Mouse (Mus musculus) layer of hippocampus, postnatal 10 days (tissue): ENCODE data around the gene Ovol1. TPM values are rescaled to one million over a fixed set of nuclear protein-coding genes. Genes with fewer than 3 reads are reported as not detected.

ENCODE experiments used
- DNase-seq, 2 experiments: peaks; one replicate each; pipeline ENCODE4 v3.0.0; 2021; ENCODE audit warnings: low spot score in 2 of 2
- long read RNA-seq: library from polyadenylated mRNA; stranded (forward); transcript quantifications from one replicate; pipeline ENCODE4 v2.0.0, GENCODE M21; 2023
- total RNA-seq, 2 experiments: library from RNA; stranded (reverse); gene quantifications; 2 replicates each; pipeline ENCODE4 v1.2.3; 2021

The Ovol1 gene
- not detected for total RNA-seq
- long read RNA-seq: 0 reads

DNA sequence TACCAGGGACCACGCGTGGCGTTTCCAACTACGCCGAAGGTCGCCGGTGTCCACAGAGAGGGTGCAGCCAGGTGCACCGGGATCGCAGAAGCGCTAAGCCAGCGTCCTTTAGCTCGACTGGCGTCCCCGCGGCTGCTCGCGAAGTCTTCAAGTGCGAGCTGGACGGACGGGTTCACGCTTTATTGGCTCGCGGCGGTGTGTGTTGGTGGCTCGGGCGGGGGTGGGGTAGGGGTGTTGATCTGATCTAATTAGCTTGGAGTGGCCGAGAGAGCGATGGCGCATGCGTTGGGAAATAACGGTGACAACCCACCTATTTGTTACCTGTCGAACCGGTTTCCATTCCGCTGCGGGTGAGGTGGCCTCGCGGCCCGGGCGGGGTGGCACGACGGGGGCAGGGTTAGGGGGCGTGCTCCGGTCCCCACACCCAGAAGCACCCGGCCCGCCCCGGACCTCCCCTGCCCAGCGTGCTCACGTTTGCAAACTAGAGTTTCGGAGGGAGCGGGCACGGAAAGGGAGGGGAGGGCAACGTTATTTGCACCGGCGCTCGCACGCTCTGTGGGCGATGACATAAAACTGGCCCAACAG, at the start of gene Ovol1:
TSS of gene Ovol1 (minus strand) at position 190 of the 585 bp plus-strand sequence.
- DNase-seq: no peak

DNA sequence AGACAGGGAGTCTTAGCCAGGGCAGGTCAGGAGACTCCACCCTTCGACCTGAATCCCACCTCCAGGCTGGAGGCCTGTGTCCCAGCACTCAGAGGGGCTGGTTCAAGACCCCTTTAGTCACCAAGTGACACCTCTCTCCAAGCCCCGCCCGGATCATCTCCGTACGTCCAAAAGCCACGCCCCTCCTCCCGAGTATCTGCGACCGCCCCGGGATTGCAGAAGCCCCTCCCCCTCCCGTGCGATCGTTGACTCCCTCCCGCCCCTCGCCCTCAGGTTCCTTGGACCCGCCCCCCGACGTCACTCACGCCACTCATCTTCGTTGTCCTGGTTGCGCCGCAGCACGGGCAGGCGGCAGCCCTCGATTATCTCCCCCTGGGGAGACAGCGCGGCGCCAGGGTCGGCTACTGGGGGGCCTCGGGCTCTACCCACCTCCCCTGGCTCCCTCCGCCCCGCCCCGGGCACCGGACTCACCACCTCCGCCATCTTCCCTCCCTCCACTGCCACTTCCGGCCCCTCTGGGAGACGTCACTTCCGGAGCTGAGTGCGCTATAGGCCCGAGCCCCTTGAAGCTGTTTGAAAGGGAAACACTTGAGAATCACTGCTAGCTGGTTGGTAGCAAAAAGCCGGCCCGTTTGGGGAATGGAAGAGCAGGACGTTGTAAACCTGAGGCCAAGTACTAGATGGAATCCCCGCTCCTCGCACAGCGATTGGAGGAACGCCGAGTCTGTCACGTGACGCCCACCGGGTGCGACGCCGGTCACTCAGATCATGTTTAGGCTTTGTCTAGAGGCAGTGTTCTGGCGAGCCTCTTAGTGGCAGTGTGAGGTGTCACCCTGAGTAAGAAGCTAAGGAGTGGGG, 49.3 kb upstream of the Ovol1 start, which contains the start of gene Kat5:
TSS of gene Kat5 (minus strand) at position 691 of the 858 bp plus-strand sequence.
- DNase-seq: peak; percentile 94 to 96

DNA sequence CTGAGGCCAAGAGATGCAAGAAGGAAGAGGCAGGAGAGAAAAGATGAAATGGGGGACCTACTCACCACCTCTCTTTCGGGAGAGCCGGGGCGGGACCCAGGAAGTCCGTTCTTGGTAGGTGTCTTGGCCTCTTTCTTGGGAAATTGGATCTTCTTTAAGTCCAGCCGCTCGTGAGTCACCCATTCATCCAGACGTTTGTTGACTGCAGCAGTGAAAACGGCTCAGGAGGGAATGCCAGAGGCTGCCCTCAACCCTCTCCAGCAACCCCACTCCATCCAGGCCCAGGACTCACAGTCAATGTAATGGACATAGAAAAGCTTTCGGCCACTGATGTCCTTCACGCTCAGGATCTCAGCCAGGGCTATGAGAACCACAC, 48.7 kb upstream of the Ovol1 start:
- no peak for DNase-seq

DNA sequence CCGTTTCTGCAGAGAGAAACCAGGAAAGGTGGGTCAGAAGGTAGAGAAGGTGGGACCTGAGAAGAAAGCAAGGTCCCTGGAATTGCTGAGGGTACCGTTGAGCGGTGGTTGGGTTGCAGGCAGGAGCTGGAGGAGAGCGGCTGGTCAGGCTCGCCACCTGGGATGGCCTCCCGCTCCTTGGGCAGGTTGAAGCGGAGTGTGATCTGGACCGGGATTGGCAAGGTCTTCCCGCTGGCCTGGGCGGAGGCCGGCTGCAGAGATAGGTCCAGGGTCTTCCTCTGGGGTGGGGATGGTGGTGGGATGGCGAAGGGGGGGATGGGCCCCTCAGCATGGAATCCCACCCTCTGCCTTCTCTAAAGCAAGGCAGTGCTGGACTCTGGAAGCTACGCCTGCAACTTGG, 48.3 kb upstream of the Ovol1 start:
- peak in 1 of 2 experiments; percentile 16 for DNase-seq

DNA sequence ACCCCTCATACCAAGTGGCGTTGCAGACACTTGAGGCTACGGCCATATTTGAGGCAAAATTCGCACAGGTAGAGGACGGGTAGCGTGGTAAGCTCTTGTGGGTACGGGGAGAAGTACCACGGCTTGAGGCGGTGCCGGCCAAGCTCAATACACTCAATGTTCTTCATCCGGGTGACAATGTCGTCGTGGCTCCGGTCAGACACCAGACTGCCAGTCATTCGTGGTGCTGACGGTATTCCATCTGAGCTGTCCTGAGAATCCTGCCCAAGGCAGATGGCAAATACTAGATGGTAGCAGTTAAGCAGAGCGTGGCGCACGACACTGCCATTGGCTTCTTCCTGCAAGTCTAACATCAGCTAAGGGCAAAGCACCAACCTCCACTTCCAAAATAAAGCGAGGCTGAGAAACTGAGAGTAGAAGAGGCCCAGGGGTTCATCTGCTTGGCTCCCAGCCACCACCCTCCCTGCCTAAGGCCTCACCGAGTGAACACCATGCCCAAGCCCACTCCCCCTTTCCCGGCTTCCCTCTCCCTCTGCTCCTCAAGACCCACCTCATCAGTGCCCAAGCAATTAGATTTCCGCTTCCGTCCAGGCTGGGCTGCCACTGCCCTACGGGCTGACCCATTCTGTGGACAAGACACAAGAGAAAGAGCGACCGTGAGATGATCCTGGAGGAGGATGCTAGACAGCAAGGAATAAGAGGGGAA, 47.4 kb upstream of the Ovol1 start:
- DNase-seq: peak in 1 of 2 experiments; percentile 16

DNA sequence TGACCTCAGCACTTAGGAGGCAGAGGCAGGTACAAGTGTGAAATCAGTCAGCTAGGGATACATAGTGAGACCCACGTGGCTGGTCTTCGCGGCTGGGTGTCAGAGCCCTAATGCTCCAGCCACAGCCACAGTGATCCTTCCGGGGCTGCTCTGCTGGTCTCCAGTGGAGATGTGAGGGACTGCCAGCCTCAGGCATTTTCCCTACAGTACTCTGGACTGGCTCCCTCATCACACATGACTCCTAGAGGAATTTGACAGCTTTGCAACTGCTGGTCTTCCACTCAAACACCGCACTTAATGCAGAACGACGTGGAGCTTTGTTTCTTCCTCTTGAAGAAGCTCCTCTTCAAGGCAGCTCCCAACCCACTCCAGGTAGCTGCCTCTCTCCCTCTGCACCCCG, 45.8 kb upstream of the Ovol1 start:
- peak in 1 of 2 experiments; percentile 22 for DNase-seq

DNA sequence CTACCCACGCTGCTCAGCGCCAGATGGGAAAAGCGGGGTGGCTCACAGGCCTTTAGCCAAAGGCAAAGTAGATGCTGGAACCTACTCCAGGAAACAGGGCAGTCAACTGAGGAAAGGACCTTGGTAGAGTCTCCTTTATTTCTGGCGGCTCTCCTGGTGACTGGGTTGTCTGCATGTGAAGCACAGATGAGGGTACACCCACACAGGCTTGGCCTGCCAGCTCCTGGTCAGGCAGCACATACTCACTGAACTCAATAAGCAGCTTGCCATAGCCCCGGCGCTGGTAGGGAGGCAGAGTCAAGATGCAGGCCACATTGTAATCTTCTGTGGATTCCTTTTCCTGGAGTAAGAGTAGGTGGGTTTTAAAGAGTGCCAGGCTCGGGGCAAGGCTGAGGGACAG, 44.7 kb upstream of the Ovol1 start:
- DNase-seq: peak in 1 of 2 experiments; percentile 20

DNA sequence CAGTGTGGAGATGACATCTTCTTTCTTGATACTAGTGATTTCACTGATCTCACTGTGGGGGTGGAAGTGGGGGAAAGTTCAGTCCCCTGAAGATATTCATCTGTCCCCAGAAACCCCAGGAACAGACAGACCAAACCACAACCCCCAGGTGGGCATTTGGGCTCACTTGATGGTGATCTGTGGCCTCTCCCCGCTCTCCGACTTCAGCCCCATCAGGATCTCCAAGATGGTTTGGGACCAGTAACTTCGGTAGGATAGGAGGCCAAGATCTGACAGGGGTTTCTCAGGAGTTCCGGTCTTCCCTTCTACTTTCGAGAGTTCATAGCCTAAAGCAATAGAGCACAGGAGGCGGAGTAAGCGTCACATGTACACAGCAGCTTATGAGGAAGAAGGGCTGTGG, 43.2 kb upstream of the Ovol1 start:
- no peak for DNase-seq

DNA sequence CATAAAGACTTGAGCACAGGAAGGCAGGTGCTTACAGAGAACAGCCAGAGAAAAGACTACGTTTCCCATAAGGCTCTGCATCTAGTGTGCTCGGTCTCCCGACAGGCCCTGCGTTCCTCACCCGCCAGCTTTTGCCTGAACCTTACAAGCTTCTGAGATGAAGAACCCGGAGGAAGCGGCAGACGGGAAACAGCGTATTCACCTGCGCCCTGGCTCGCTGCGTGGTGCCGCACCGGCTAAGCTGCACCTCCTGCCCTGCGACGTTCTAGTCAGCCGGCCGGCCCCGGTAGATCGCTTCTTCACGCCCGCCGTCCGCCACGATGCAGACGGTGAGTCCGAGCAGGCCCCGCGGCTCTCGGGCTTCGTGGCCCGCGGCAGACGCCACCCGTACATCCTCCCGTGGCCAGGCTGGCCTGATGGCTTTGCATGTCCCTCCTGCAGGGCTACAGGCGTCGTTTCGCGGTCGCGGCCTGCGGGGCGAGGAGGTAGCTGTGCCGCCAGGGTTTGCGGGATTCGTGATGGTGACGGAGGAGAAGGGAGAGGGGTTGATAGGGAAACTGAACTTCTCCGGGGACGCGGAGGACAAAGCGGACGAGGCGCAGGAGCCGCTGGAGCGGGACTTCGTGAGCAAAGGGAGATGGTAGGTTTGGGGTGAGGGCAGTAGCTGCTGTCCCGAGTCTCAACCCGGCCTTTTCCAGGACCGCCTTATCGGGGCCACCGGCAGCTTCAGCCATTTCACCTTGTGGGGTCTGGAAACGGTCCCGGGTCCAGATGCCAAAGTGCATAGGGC, 41.5 kb upstream of the Ovol1 start, which contains the start of gene Rnaseh2c:
TSS of gene Rnaseh2c (plus strand) at position 122 of the 790 bp plus-strand sequence.
- DNase-seq: peak; percentile 65 to 78

DNA sequence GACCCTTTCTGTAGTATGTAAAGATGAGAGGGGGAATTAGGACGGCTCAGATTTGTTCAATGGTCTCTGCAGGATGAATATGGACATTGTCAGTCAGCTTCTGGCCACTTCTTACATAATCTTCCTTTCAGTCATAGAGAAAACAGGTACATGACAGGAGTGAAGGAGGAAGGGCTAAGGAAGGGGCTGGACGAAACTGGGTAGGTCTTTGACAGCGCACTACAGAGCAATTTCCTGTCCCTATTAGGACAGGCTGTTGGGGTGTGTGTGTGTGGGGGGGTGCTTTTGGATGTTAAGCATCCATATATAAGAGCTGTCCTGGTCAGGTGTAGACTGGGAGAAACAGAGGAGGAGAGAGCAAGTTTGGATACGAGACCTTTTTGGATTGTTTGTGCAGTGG, 38.8 kb upstream of the Ovol1 start:
- DNase-seq: no peak

DNA sequence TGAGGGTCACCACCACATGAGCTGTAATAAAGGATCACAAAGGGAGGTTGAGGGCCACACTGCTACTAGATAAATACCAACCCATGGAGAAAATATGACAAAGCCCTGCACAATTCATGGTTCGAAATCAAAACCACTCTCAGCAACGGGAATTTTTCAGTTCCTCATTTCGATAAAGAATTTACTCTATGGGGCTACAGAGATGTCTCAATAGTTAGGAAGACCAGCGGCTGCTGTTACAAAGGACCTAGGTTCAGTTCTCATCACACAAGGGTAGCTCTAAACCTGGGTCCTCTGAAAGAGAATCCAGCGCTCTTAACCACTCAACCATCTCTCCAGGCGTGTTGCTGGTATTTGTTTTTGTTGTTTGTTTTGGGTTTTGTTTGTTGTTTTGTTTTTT, 31.4 kb upstream of the Ovol1 start:
- DNase-seq: no peak

DNA sequence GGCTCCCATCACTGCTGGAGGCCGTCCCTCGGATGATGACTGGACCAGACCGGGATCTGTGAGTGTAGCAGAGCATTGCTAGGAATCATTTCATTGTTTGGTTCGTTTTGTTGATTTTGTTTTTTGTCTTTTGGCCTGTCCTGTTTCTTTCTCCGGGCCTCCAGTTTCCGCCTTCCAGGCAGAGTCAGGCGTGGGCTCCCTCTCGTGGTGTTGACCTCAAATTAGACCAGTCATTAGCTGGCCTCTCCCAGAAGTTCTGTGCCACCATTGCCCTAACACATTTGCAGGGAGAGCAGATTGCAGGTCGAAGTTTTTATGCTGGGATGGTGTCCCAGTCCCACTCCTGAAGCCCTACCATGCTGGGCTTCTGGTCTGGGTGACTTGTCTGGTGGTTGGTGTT, 28.7 kb upstream of the Ovol1 start:
- DNase-seq: no peak

DNA sequence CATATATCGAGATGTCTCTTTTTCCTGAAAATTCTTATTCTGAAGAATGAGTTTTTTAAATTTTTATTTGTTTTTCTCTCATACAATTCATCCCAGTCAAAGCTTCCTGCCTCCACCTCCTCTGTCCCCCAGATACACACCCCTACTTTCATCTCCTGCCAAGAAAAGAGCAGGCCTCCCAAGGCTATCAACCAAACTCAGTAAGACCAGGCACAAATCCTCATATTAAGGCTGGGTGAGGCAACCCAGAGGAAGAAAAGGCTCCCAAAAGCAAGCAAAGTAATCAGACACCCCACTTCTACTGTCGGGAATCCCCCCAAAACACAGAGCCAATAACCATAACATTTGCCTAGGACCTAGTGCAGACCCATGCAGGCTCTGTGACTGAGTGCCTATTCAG, 21.5 kb upstream of the Ovol1 start:
- no peak for DNase-seq

DNA sequence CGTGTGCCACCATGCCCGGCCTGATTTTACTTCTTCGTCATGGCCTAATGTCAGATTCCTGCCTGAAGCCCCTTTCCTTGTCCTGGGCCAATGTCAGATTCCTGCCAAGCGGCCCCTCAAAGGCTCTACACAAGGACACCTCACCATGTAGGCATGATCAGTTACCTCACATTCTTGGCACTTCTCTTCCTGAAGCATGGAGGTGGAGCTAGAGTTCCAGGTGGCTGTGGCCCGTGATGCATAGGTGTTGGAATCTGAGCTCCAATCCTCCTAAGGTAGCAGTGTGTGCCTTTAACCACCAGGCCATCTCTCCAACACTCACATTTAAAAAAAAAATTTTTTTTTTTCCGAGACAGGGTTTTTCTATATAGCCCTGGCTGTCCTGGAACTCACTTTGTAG, 20.3 kb upstream of the Ovol1 start:
- no peak for DNase-seq

DNA sequence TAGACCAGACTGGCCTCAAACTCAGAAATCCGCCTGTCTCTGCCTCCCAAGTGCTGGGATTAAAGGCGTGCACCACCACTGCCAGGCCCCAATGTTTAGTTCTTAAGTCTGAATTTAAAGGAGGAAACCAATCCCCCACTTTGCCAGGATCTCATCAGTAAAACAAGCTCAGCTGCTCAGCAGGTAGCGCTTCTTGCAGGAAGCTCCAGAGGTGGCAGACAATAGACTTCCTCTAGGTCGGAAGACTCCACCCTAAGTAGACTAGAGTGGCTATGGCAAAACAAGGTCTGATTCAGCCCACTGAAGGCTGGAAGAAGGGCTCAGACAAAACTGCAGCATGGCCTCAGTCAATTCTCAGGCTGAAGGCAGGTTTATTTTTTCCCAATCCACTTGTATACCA, 19.5 kb upstream of the Ovol1 start:
- DNase-seq: no peak

DNA sequence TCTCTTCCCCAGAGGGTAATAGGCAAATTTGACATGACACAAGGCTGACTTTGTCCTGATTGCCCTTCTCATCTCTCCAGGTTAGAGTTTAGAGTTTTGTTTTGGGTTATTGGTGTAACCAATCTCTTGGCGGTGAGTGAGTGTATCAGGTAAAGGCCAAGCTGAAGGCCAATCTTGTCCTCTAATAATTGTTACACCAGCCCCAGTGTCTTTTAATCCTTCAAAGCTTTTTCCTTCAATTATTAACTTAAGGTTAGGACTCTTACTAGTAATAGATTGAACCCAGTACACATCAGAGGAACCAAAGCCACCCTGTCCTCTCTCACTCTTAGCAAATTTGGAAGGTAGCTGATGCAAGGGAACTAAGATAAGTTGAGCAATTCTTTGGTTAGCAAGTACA, 14.9 kb upstream of the Ovol1 start:
- DNase-seq: no peak

DNA sequence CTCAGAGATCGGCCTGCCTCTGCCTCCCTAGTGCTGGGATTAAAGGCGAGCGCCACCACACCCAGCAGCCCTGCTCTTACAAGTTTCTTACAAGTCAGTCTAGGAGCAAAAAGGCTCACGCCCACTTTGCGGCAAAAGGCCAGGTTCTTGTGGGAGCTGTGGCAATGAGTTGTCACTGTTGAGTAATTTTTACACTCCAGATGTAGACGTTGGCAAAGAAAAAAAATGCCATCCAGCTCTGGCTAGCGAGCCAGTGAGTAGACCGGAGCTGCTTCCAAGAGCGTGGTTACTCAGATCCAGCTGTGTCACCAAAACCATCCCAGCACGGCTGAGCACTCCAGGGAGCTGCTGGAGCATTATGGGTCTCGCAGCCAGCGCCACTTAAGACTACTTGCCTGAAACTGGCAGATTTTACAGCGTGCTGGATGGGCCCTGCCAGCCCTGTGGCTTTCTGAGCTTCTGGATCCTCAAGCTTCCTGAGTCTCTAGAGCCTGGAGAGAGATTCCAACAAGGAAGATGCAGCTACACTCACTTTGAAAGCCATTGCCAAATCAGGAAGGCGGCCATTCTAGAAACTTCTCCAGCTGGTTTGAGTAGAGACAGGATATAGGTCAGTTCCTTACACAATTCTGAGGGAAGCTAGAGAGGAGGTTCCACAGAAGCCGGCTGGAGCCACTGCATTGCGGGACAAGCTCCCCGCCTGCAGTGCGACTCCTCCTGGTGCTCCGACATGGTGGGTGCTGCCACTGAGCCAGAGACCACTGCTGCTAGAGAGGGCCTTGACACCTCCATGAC, 12.1 kb upstream of the Ovol1 start:
- no peak for DNase-seq

DNA sequence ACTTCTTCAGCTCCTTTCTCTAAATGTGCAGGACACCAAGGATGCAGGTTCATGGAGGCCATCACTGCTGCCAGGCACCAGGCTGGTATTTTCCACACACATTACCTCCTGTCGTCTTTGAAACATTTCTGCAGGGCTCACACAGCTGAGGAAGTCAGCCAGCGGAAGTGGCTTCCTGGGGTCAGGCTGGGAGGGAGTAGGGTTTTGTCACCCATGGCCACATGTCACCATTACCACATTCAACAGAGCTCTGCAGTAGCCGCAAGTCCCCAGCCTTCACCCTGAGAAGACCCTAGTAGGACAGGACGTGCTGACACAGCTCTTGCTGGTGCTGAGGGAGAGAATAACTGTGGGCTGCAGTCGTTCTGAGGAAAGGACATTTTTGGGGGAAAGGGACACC, 11.4 kb upstream of the Ovol1 start:
- DNase-seq: no peak

DNA sequence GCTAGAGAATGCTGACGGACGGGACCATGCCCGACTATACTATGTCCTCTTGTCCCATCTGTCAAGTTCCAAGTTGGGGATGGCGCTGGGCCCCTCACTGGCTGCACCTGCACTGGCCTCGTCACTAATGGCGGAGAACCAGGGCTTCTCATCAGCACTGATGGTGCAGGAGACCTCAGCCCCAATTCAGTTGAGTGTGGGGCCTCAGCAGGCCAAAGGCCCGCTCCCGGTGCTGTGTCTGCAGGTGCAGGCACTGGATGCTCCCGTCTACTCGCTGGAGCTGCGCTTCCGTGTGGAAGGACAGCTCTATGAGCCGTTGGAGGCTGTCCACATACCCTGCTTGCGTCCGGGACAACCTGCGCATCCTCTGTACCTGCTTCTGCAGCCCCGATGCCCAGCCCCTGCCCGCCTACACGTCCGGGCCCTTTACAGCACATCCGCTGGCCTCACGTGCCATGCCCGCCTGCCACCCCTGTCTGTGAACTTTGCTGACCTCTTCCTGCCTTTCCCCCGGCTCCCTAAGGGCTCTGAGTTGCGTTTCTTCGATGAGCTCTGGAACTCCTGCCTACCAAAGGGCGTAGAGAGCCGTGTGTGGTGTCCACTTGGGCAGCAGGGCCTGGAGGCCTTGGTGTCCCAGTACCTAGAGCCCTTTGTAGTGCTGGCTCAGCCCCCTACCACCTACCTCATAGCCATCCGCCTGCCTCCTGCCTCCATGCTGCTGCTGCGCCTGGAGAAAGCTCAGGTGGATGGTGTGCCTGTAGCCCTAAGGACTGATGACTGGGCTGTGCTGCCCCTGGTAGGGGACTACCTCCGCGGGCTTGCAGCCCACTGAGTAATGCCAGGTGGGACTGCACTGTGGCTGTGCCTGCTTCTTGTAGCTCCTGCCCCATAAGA, 10.2 kb upstream of the Ovol1 start:
- no peak for DNase-seq
